Mouse (Mus musculus) E14TG2a.4 (cell line): Measurements from ENCODE around the gene Klre1.
"Not testable (repeated sequence)": the region's sequence is repeated elsewhere in the genome, so short reads cannot be mapped to it uniquely, and the experiment has no call there.

Source experiments
- H3K27me3 ChIP-seq: 2 replicates; pipeline ENCODE4 v1.6.1; 2014; ENCODE audit warnings: low read length, control low read depth; ENCODE audit not compliant: insufficient read depth
- H3K36me3 ChIP-seq: 2 replicates; pipeline ENCODE4 v1.6.1; 2014; ENCODE audit warnings: low read length, control low read depth; ENCODE audit not compliant: insufficient read depth
- H3K4me1 ChIP-seq: replicated peaks from 2 replicates; pipeline ENCODE4 v1.6.1; 2014; ENCODE audit warnings: low read depth, low read length, control low read depth
- H3K4me3 ChIP-seq: replicated peaks from 2 replicates; pipeline ENCODE4 v1.5.1; 2014; ENCODE audit warnings: mild to moderate bottlenecking, low read length
- H3K9me3 ChIP-seq: 2 replicates; pipeline ENCODE4 v1.6.1; 2014; ENCODE audit warnings: low read length, control low read depth
- CTCF ChIP-seq: conservative IDR thresholded peaks from 2 replicates; pipeline ENCODE4 v1.5.1; 2014; ENCODE audit warnings: low read length
- NANOG ChIP-seq: IDR thresholded peaks from 2 replicates; pipeline ENCODE4 v1.6.1; 2014; ENCODE audit warnings: borderline replicate concordance, low read length, mixed read lengths
- POU5F1 ChIP-seq: IDR thresholded peaks from 2 replicates; pipeline ENCODE4 v1.6.1; 2014; ENCODE audit warnings: low read length, borderline replicate concordance

Klre1 gene

GRCm38 (mm10) chr6:129559641-129560027 lies 18.1 kb upstream of the Klre1 start:
- no peak for TF ChIP-seq NANOG
- TF ChIP-seq CTCF, result no peak
- Histone ChIP-seq H3K4me3 (no peak overlapping the region), H3K4me1 (no peaks in the 10 kb centered on the region), H3K27me3 (no peaks in the 10 kb centered on the region; the same call in 1 of the 2 replicates), H3K36me3 (no peaks in the 10 kb centered on the region), H3K9me3 (peaks cover 6% of the 10 kb centered on the region)

DNA sequence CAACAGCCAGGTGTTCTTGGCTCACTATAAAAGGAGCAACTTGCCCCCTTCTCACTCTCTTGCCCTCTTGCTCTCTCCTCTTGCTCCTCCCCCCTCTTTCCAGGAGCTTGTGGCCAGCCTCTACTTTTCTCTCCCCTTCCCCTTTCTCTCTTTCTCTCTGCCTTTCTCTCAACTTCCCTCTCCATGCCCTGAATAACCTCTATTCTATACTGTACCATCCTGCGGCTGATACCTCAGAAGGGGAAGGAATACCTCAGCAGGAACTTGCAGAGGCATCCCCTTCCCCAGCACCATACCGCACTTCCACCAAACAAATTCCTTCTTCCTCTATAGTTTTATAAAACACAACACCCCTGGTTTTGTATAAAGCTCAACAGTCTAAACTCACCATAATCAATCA lies 12.4 kb upstream of the Klre1 start:
- Histone ChIP-seq H3K4me3 (no peak overlapping the region), H3K27me3 (no peaks in the 10 kb centered on the region), H3K36me3 (no peaks in the 10 kb centered on the region), H3K4me1 (no peaks in the 10 kb centered on the region), H3K9me3 (no peaks in the 10 kb centered on the region)
- TF ChIP-seq NANOG (no peak), POU5F1 (no peak), CTCF (no peak)

GRCm38 (mm10) chr6:129575315-129575714 lies 2.4 kb upstream of the Klre1 start:
- no peak for TF ChIP-seq POU5F1
- no peak for TF ChIP-seq NANOG
- no peak for TF ChIP-seq CTCF
- Histone ChIP-seq H3K27me3 (no peaks in the 10 kb centered on the region), H3K4me1 (no peaks in the 10 kb centered on the region), H3K4me3 (no peak overlapping the region), H3K36me3 (no peaks in the 10 kb centered on the region), H3K9me3 (no peaks in the 10 kb centered on the region)

DNA sequence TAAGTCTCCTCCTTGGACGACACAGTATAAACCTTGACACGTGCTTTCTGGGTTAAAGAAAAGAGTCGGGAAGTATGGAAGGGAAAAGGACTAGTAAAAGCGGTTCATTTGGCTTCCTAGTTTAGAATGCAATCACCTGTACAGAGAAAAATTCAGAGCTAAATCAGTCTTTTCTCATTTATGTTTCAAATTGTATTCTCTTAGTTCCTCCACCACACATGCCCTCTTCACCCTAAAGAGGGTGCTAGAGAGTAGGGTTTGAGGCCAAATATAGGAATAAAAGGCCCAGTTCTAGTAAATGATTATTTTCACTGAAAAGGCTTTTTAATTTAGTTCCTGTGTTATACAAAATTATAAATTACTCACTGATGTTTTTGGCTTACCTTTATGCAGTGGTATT lies 3.6 kb downstream of the Klre1 start:
- H3K9me3 ChIP-seq, result peaks cover 4% of the 10 kb centered on the region; the same call in 1 of the 2 replicates
- H3K4me1 ChIP-seq, result no peaks in the 10 kb centered on the region
- H3K36me3 ChIP-seq, result no peaks in the 10 kb centered on the region
- TF ChIP-seq NANOG (no peak), CTCF (peak; percentile 50)
- no peak overlapping the region for H3K4me3 ChIP-seq
- H3K27me3 ChIP-seq, result 0 out of 2 replicates have a peak, but pooled peaks cover 3% of the 10 kb centered on the region

DNA sequence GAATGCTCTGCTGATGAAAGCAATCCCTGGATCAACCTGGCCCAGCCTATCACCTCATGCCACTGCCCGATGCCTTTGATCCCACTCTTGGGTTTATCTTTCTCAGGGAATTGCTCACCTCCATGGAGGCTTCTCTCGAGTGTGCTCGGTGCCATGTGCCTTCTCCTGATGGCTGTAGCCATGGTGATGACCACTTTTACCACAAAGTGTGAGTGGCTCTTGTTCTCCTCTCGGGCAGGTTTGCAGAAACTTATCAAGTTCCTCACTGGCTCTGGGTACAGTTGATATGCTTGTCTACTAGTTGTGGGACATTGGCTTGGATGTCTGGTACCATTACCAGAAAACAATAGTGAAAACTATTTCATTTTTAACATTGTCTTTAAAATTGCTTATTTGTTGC lies 4.2 kb downstream of the Klre1 start:
- H3K4me3 ChIP-seq, result no peak overlapping the region
- H3K36me3 ChIP-seq, result no peaks in the 10 kb centered on the region
- H3K9me3 ChIP-seq, result peaks cover 4% of the 10 kb centered on the region; the same call in 1 of the 2 replicates
- 0 out of 2 replicates have a peak, but pooled peaks cover 3% of the 10 kb centered on the region for H3K27me3 ChIP-seq
- TF ChIP-seq POU5F1 (no peak), NANOG (no peak), CTCF (no peak)
- H3K4me1 ChIP-seq, result no peaks in the 10 kb centered on the region

GRCm38 (mm10) chr6:129583014-129583413 lies 5.3 kb downstream of the Klre1 start:
- H3K4me1 ChIP-seq, result no peaks in the 10 kb centered on the region
- H3K4me3 ChIP-seq, result no peak overlapping the region
- peaks cover 4% of the 10 kb centered on the region; the same call in 1 of the 2 replicates for H3K9me3 ChIP-seq
- H3K27me3 ChIP-seq, result 0 out of 2 replicates have a peak, but pooled peaks cover 3% of the 10 kb centered on the region
- TF ChIP-seq CTCF (no peak), NANOG (no peak), POU5F1 (no peak)
- no peaks in the 10 kb centered on the region for H3K36me3 ChIP-seq

DNA sequence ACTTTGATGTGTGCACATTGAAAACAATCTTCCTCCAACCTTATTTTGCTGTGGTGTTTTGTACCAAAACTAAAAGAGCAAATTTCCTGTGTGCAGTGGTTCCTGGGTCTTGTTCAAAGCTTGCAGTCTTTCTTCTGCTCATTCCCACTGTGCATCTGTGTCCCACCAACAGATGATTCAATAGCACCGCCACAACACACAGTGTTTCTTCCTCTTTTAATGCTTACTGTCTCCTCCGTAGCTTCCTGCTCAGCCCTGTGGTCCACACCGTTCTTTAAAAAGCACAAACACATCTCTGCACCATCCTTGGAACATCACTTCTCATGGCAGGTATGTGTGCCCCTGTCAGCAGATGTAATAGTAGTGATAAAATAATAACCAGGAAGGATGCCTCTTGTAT lies 13.8 kb downstream of the Klre1 start, which contains the start of gene Klrd1:
Gene Klrd1 (plus strand): TSS at position 275 of the 400 bp plus-strand sequence.
- no peaks in the 10 kb centered on the region for H3K9me3 ChIP-seq
- no peaks in the 10 kb centered on the region for H3K4me1 ChIP-seq
- no peaks in the 10 kb centered on the region for H3K36me3 ChIP-seq
- TF ChIP-seq NANOG (no peak), POU5F1 (no peak), CTCF (no peak)
- no peak within 1 kb of the TSS for H3K4me3 ChIP-seq
- no peaks in the 10 kb centered on the region for H3K27me3 ChIP-seq

DNA sequence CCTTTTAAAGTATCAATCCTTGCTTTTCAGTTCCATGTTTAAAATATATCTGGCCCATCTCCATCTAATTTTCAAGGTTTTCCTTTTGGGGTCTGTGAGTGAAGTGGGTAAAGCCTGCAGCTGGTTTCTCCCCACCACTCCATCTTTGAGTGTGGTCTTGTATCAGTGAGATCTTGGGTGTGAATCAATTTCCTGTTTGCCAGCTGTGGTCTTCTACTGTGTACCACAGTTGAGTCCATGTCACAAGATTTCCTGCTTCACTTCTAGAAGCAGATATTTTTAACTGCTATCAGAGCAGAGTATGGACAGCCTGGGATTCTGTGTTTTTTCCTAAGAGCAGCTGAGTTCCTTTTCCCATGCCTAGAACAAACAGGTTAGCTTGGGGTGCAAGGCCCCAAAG lies 30.7 kb downstream of the Klre1 start:
- no peaks in the 10 kb centered on the region for H3K27me3 ChIP-seq
- no peaks in the 10 kb centered on the region for H3K9me3 ChIP-seq
- no peaks in the 10 kb centered on the region for H3K36me3 ChIP-seq
- no peak for TF ChIP-seq NANOG
- no peak for TF ChIP-seq POU5F1
- no peak for TF ChIP-seq CTCF
- no peak overlapping the region for H3K4me3 ChIP-seq
- no peaks in the 10 kb centered on the region for H3K4me1 ChIP-seq

GRCm38 (mm10) chr6:129623735-129624134 lies 46.0 kb downstream of the Klre1 start, which contains the start of gene Klrk1:
Klrk1 (minus strand) TSS chr6:129623864.
- TF ChIP-seq CTCF, result no peak
- no peak within 1 kb of the TSS for H3K4me3 ChIP-seq
- H3K27me3 ChIP-seq, result no peaks in the 10 kb centered on the region
- H3K36me3 ChIP-seq, result no peaks in the 10 kb centered on the region
- H3K4me1 ChIP-seq, result no peaks in the 10 kb centered on the region
- H3K9me3 ChIP-seq, result no peaks in the 10 kb centered on the region

DNA sequence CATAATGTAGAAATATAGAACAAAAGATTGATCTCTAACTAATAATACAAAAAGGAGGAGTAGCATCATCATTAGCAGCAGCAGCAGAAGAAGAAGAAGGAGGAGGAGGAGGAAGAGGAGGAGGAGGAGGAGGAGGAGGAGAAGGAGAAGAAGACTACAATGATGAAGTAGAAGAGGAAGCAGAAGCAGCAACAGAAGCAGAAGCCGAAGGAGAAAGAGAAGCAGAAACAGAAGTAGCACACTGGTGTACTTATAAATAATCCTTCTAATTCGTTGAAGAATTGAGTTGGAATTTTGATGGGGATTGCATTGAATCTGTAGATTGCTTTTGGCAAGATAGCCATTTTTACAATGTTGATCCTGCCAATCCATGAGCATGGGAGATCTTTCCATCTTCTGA lies 53.3 kb downstream of the Klre1 start:
- H3K4me3 ChIP-seq, H3K9me3 ChIP-seq, H3K27me3 ChIP-seq, H3K36me3 ChIP-seq, H3K4me1 ChIP-seq: not testable (repeated sequence)
